Mouse (Mus musculus) olfactory bulb, adult 2 months (tissue): Measurements from ENCODE around the gene Xylt1. TPM values are rescaled to one million over a fixed set of nuclear protein-coding genes. Genes with fewer than 3 reads are reported as not detected.

Experiments used
- H3K27ac ChIP-seq: fragments of 200-500 bp; 2 replicates; pipeline ENCODE4 v1.5.1; 2012; ENCODE audit warnings: low read depth, low read length; ENCODE audit not compliant: insufficient read depth
- H3K4me1 ChIP-seq: fragments of 200-500 bp; 2 replicates; pipeline ENCODE4 v1.6.1; 2012; ENCODE audit warnings: low read length; ENCODE audit not compliant: control insufficient read depth, insufficient read depth
- H3K4me3 ChIP-seq: fragments of 200-500 bp; 2 replicates; pipeline ENCODE4 v1.5.1; 2012; ENCODE audit warnings: mild to moderate bottlenecking, low read depth, low read length, moderate library complexity; ENCODE audit not compliant: insufficient read depth
- CTCF ChIP-seq: fragments of 200-500 bp; IDR thresholded peaks from 2 replicates; pipeline ENCODE4 v1.5.1; 2012; ENCODE audit warnings: low read depth, mild to moderate bottlenecking, low read length, moderate library complexity; ENCODE audit not compliant: insufficient read depth
- POLR2A ChIP-seq: fragments of 200-500 bp; IDR thresholded peaks from 2 replicates; pipeline ENCODE4 v1.6.1; 2012; ENCODE audit warnings: mild to moderate bottlenecking, low read depth, low read length, moderate library complexity; ENCODE audit not compliant: insufficient read depth
- WGBS: fragments of 180-500 bp; shearing (Covaris S2); methylation state at CpG from one replicate; pipeline ENCODE4 v1.1.7; 2018; 5-methylcytosine and 5-hydroxymethylcytosine counted together
- polyA plus RNA-seq: library from polyadenylated mRNA; stranded (reverse); fragments of >200 nt; gene quantifications from 2 replicates; pipeline ENCODE4 v1.2.4, GENCODE M21; 2012; ENCODE audit warnings: low replicate concordance; ENCODE audit not compliant: missing spikeins, insufficient read depth, insufficient read length

The Xylt1 gene
- polyA plus RNA-seq, 1 experiment, result not detected

GRCm38 (mm10) chr7:117375886-117376309, 4.9 kb upstream of the Xylt1 start:
- Histone ChIP-seq H3K4me1 (peaks cover 8% of the 10 kb centered on the region), H3K27ac (no peak overlapping the region), H3K4me3 (no peak overlapping the region)
- WGBS, result 35% methylated on average over 9 of the region's 9 CpGs
- TF ChIP-seq CTCF (no peak), POLR2A (no peak)

DNA sequence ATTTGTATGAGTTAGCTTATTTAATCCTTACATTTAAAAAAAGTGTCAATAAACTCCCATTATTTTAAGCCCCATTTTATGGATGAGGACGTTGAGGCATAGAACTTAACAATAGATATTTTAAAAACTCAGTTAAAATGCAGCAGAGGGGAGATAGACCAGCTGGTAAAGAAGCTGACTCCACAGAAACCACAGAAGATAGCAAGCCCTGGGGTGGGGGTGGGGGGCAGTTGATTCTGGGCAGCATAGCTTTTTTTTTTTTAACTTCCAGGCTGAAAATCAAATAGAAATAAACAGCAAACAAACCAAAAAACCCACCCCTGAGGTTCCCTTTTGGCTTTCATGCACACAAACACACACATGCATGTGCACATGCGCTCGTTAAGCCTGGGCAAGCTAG, 3.6 kb upstream of the Xylt1 start:
- no peak for TF ChIP-seq POLR2A
- no peak for TF ChIP-seq CTCF
- Histone ChIP-seq H3K27ac (no peak overlapping the region), H3K4me1 (peaks cover 15% of the 10 kb centered on the region), H3K4me3 (no peak overlapping the region)
- WGBS, result 94% methylated on average over 3 of the region's 3 CpGs

DNA sequence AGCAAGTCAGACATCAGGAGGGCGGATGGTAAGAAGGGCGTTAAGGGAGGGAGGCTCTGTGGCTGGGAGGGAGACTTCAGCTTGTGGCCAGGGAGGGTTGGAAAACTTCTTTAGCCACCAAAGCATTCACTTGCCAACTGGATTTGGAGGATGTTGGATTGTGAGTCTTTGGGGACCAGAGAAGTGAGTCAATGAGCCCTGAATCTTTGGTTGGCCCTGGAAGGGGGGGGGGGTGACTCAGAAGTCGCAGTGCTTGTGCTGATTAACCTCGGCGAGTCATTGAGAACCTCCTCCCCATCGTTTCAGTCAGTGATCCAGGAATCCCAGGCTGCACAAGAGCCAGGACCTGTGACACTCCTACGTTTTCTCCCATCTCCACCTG, 752 bp upstream of the Xylt1 start:
- no peak overlapping the region for H3K27ac ChIP-seq
- 14% methylated on average over 7 of the region's 7 CpGs for WGBS
- TF ChIP-seq CTCF, result no peak
- TF ChIP-seq POLR2A, result no peak
- H3K4me1 ChIP-seq, result peaks cover 15% of the 10 kb centered on the region
- peak overlapping the region; percentile 63 for H3K4me3 ChIP-seq

DNA sequence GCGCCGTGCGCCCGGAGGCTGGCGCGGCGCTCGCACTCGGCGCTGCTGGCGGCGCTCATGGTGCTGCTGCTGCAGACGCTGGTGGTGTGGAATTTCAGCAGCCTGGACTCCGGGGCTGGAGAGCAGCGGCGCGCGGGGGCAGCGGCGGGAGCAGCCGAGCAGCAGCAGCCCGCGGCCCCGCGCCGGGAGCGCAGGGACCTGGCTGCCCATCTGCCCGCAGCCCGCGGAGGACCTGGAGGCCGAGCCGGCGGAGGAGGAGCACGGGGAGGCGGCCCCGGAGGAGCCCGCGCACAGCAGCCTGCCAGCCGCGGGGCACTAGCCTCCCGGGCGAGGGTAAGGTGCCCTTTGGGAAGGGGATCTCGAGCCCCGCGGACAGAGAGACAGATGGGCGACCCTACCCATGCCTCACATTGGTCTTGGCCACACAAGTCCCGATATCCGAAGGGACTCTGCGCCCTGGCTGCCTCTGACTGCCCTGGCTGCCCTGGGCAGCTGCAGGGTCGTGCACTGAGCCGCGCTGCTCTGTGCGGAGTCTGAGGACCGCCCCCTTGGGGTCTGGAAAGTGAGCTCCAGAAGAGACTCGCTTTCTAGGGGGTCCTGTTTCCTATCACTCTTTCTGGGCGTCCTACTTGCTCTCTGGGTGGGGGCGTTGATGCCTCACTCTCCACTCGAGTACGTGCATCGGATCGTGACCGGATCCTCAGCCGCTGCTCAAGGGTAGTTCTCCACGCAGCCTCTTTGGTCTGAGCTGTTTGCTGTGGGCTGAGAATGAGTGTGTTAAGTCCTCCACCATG, 606 bp downstream of the Xylt1 start:
- Histone ChIP-seq H3K27ac (no peak overlapping the region; the same call in 1 of the 2 replicates), H3K4me1 (peaks cover 15% of the 10 kb centered on the region), H3K4me3 (peak overlapping the region; percentile 63)
- WGBS, result under 1% methylated on average over 64 of the region's 64 CpGs
- TF ChIP-seq CTCF (no peak), POLR2A (no peak)

DNA sequence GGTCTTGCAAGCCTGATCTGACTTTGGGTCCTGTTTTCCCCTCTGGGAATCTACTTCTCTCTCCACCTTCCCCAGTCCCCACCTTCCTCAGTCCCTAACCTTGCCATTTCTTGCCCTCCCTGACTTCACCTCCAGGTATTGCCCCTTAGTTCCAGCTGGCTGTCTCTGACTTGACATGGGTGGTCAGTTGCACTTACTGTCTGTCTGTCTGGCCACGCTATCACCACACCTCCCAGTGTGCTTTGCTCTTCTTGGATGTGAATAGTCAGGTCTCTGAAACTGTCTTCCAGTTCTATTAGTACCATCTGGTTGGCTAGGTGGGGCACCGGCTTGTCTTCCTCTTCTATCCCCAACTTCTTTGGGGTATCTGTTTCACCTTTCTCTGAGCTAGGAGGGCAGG, 1.2 kb downstream of the Xylt1 start:
- H3K4me1 ChIP-seq, result peaks cover 15% of the 10 kb centered on the region
- no peak overlapping the region; the same call in 1 of the 2 replicates for H3K27ac ChIP-seq
- 8% methylated on average over 2 of the region's 2 CpGs for WGBS
- H3K4me3 ChIP-seq, result peak overlapping the region; percentile 63
- no peak for TF ChIP-seq CTCF
- no peak for TF ChIP-seq POLR2A

- peaks cover 15% of the 10 kb centered on the region for H3K4me1 ChIP-seq
- peak overlapping the region; percentile 35 for H3K4me3 ChIP-seq
- peak overlapping the region; percentile 20; the same call in 1 of the 2 replicates for H3K27ac ChIP-seq
- 25% methylated on average over 7 of the region's 7 CpGs for WGBS
- no peak for TF ChIP-seq POLR2A
- TF ChIP-seq CTCF, result peak; percentile 31; the same call in 1 of the 2 replicates
Observed at GRCm38 (mm10) chr7:117383147-117383940, 2.6 kb downstream of the Xylt1 start.

- WGBS, result 81% methylated on average over 4 of the region's 4 CpGs
- TF ChIP-seq POLR2A (no peak), CTCF (no peak)
- no peak overlapping the region for H3K4me3 ChIP-seq
- H3K27ac ChIP-seq, result no peak overlapping the region
- H3K4me1 ChIP-seq, result peaks cover 6% of the 10 kb centered on the region
Observed at GRCm38 (mm10) chr7:117386376-117386775, 5.6 kb downstream of the Xylt1 start.

GRCm38 (mm10) chr7:117388284-117388988, 7.7 kb downstream of the Xylt1 start:
- Histone ChIP-seq H3K4me3 (no peak overlapping the region), H3K4me1 (no peaks in the 10 kb centered on the region; the same call in none of the 2 replicates), H3K27ac (no peak overlapping the region)
- TF ChIP-seq CTCF (no peak), POLR2A (no peak)
- 88% methylated on average over 9 of the region's 9 CpGs for WGBS
